Mouse (Mus musculus): ENCODE results near the gene Krt33a.

GRCm38 (mm10) chr11:100055686-100056655 is 40.0 kb upstream of the Krt33a start:
- no peak for TF ChIP-seq HCFC1 (IDR thresholded peaks at IDR 0.05; ENCODE audit: borderline replicate concordance, insufficient read depth, low read length)
- no peak for TF ChIP-seq MAFK (IDR thresholded peaks at IDR 0.05; ENCODE audit: insufficient read depth, low read depth, low read length)

Measured in ES-E14 (cell line).